Mouse (Mus musculus) heart, adult 11 months (tissue): ENCODE data around the gene Upp2.
A peak's percentile ranks its signal among the peaks of the same experiment; 100 is the strongest.

ENCODE experiments used
- DNase-seq: peaks from one replicate; pipeline ENCODE4 v3.0.0; 2022

Gene Upp2

DNA sequence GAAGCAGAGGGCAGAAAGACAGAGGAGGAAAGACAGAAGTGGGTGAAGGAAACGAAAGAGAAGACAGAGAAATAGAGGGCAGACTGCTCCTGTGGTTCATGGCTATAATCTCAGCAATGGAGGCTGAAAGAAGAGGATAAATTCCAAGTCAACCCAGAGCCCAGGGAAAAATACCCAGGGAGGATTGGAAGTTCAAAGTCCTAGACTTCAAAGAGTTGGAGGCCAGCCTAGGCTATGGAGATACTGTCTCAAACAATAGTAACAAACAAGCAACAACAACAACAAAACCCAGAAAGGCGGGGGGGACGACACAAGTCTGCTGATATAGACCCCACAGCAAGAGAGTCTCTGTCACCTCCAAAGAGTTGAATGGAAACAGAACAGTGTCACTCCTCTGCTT is 14.8 kb upstream of the Upp2 start:
- DNase-seq: peak; percentile 29

DNA sequence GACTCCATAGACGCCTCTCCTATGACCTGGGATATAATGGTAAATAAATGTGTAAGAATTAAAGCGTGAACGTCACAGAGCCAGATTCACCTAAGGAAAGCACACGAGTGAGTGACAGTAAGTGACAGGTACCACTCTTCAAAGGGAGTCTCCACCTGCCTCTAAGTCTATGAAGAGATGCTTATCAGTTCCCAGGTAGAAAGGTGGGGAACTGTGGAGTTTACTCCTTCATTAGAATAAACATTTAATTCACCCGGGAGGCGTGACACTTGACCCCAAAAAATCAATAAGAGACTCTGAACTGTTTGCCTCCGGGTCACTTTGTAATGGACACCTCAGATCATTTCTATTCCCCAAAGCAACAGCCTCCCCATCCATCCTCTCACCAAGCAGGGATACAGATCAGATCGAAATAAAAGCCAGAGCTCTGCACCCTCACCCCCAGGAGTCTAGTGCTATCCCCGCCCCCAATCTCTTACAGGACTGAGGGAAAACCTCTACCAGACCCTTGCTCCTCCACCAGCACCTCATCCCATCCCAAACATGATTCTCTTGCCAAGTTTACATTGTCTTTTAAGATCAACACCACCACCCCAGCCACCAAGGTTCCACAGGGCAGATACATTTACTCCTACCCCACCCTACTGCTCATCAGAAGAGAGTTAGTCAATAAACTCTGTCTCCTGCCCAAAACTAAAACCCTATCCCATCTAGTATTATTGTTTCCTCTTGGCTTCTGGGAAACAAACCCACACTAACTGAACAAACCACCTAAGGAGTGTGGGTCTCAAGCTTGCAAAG is 9.9 kb upstream of the Upp2 start:
- no peak for DNase-seq

DNA sequence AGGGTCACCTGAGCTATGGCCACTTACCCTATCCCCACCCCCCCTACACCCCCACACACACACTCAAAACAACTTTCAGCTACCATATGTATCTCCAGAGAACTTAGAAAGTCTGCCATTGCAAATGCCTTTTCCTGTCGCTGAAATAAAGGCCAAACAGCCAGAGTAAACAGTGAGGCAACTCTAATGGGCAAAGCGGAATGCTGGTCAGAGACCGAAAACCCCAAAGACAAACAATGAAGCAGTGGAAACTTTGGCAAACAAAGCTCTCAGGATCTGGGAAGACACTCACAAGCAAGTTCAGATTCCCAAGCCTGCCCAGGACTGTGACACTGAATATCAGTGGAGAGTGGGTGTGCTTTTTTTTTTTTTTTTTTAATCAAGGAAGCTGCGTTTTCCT is 5.0 kb upstream of the Upp2 start:
- no peak for DNase-seq

DNA sequence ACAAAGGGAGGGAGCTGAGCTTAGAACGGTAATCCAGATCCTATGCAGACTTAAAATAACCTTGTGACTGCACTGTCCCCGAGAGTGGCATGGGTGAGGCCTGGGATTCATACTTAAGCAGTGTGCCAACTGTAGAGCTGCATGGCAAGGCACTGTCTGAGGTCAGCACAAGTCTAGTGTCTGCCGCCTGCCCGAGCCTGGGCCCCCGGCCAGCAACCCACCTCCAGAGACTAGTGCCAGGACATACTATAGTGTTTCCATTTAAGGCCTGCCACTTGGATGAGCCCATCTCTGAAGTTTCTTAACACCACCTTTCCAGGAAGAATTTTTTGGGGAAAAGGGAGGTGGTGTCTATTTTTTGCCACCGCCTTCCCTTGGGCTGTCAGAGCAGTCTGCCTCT is 1.8 kb upstream of the Upp2 start:
- DNase-seq: peak; percentile 96

DNA sequence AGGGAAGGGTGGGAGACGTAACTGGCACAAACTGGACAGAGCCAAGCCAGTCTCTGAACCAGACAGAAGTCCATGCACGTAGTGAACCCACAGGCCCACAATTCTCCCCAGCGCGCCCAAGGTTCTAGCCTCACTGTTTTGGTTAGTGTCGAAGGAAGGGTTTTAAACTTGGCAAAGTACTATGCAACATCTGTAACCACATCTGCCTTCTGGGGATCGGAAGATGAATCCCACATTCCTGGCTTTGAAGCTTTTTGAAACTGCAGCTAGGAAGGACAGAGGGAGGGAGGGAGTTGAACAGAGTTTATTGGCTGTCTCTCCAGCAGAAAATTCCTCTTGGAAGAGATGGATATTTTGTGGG is 1.1 kb upstream of the Upp2 start:
- peak; percentile 93 for DNase-seq

DNA sequence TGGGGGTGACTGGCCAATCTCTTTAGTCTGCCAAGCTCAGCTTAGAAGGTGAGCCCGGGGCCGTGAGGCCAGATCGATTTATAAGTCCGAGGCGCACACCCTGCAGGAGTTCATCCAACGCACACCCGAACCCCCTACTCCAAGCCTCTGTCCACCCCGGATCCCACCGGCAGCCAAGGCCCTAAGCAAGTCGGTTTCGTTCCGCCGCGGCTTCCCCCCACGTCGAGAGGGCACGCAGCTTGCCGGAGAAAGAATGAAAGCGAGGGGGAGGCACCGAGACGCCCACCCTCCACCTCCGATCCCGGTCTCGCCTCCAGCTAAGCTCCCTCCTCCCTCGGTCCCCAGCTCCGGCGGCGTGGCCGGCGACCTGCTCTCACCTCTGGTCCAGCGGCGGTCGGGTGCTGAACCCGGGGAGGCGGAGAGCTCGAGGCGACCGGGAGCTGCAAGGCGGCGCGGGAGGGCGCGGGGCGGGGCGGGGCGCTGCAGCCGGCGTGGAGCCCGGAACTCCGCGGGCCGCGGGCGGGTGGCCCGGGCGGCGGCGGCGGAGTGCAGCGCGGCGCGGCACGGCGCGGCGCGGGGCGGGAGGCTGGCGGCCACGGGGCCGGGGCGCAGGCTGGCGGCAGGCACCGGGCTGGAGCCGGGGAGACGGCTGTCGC is 560 bp upstream of the Upp2 start:
- DNase-seq: peak; percentile 98

DNA sequence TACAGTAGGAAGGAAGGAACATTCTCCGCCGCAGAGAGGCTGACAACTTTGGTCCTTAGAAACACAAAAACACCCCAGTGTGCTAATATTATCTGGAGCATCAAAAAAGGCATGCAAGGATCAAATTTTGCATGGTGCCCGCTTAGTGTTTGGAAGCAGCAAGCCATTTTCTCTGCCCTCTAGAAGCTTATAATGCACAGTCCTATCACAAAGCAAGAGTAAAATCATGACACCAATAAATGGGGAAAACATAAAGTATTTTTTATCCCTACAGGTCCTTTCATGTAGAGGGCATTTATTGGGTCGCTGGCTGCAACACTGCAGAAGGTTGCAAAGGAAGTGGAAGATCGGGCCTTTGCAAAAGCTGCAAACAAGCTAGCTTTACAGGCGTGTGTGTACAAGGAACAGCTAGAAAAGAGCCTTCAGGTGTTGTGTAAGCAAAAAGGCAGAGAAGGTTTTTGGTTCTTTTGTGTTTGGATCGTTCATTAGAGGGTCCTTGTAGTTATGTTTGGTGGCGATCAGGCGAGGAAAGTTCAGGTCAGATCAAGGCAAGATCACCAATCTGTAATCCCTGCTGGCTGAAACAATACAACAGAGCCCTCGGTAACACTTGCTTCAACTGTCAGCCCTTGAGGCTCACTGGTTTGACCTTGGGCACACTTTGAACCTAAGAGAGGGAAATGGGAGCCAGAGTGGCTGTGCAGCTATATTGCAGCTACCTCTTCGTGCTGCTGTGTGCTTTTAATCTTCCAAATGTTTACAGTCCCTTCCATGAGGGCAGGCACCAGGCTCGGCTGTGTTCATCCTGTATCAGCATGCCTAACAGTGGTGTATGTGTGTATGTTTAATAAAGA is 995 bp downstream of the Upp2 start:
- no peak for DNase-seq

DNA sequence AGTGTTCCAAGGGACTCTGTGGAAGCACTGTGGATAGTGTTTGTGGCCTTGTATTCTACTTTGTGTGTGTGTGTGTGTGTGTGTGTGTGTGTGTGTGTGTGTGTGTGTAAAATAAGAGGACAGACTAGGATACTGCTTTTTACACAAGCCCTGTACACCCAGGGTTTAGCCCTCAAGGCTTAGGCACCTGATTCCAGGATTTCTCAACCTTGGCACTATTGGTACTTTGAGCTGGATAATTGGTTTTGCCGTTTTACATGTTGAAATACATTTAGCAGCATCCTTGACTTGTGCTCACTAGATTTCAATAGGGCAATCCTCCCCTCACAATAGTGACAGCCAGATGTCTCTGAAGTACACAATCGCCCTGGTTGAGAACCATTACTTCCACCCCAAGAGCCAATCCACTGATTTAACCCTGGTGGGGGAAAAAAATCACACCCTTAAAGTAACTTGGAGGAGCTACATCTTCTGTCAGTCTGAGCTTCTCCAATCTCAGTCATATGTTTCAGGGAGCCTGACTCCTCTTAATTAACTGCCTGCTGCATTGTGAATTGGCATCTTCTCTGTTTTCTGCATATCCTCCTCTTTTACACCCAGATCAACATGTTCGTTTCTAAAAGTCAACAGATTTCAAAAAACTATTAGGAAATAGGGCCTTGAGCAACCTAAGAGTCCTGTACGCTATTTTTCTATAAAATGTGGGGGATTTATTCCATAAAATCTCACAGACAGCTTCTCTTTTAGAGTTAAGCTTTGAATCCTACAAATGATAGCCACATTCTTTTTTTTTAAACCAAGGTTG is 1.9 kb downstream of the Upp2 start:
- no peak for DNase-seq

DNA sequence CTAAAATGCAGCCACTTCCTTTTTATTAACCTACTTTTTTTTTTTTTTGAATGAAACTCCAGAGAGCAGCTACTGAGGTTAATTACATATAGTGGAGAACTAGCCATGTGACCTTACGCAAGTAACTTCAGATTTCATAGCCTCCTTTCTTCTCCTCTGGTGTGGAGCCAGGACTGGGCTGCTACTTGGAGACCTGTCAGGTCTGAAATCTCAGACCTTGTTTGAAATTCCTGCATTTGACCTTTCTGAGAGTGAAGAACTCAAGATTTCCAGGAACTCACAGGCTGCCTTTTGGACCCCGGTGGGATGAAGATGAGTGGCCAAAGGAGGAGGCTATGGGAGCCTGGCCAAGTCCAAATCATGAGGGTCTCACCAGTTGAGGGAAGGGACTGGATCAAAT is 7.1 kb downstream of the Upp2 start:
- DNase-seq: no peak

DNA sequence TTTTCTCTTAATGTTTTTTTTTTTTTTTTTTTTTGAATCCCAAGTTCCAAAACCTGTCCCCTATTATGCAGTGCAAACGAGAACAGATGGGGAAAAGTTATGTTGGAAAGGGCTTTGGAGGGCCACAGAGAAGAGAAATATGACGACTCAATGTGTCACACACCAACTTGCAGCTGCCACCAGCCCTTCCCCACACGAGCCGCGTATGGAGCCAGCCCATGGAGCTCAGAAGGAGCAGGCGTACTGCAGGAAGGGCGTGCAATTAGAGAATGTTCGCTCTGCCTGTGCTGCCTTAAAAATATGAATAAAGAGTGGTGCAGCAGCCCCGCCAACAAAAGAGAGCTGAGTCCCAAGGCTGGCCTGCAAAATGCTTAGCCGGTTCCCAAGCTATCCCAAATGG is 19.2 kb downstream of the Upp2 start:
- no peak for DNase-seq

DNA sequence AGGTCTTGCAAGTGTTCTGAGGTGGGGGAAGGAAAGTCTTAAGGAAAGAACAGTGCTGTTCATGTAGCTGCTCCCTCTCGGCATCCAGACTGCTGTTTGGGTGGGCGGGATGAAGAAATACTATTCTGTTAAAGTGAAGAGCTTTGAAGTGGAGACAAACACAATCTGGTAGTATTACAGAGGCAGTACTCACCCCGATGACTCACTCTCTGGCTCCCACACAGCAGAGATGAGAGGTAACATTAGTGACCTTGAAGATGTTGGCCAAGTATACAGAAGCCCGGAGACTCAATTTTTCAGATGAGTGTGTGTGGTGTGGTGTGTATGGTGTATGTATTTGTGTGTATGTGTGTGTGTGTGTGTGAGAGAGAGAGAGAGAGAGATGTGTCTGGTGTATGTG is 22.5 kb downstream of the Upp2 start:
- DNase-seq: peak; percentile 88

DNA sequence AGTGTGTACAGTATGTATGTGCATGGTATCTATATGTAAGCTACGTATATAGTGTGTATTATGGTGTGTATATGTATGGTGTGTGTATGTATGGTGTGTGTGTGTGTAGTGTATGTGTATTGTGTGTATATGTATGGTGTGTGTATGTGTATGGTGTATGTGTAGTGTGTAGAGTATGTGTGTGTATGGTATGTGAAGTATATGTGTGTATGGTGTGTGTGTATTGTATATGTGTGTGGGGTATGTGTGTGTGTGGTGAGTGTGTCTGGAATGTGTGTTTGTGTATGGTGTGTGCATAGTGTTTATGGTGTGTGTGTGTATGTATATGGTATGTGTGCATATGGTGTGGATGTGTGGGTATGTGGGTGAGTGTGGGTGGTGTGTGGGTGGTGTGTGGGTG is 23.0 kb downstream of the Upp2 start:
- no peak for DNase-seq

DNA sequence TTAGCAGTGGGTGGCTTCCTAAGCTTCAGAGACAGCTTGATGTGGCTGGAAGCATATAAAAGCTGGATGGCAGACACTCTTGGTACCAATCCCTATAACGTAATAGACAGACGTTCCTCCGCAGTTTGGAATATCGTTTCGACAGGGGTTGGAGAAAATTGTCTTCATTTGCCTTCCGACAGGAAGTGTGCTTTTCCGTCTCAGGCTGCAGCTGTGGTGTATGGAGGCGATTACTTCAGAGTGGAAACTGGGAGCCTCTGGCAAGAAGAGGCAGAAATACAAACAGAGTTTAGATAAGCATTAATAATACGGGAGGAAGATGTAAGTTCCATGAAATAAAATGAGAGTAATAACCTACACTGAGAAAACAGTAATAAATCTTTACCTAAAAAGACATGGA is 28.3 kb downstream of the Upp2 start:
- DNase-seq: no peak

DNA sequence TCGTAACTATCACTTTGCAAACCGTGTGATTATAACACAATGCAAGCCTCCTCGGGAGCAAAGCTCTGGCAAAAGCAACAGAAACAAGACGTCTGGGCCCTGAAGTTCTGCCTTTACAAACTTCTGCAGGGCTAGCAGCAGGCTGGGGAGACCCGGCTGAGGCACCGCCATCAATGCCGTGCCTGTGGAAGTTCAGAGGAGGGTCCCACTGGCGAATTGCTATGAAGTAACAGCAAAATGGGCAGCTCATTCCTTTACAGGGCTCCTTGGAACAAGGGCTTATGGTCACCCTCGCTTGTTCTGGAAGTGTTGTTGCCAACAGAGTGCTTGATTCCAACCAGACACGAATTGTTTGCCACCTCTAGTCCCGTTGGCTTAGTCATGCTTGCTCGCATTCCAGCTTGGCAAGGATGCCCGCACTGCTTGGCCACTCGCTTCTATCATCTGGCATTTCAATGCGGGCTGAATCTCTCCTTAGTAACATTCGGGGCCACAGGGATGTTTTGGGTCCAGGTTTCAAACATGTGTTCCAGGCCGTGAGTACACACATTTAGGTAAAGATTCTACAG is 29.8 kb downstream of the Upp2 start:
- DNase-seq: peak; percentile 94

DNA sequence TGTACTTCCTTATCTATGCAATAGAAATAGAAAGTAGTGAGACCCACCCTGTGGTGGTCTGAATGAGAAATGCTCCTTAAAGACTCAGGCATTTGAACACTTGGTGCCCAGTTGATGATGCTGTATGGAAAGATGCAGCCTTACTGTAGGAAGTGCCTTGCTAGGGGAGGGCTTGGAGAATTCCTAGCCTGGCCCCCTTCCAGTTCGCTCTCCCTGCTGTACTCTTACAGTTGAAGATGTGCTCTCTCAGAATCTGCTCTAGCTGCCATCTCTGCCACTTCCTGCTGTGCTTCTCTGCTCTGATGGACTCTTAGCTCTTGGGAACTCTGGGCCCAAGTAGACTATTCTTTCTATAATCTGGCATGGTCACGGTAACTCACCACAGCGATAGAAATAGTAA is 30.5 kb downstream of the Upp2 start:
- DNase-seq: no peak

DNA sequence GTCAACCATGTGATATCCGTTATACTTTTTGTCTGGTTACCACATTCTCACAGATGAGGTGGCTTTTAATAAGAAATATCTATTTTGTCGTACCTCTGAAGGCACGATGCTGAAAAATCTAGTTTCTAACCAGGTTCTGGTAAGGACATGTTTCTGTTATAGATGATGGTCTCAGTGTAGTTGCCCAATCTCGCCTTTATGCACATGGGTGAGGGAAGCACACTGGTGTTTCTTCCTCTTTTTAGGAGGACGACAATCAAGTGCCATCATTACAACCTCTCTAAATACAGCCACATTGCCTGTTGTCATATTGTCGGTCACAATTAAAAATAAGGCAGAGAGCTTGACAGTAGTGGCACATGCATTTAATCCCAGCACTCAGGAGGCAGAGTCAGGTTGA is 32.5 kb downstream of the Upp2 start:
- peak; percentile 10 for DNase-seq

DNA sequence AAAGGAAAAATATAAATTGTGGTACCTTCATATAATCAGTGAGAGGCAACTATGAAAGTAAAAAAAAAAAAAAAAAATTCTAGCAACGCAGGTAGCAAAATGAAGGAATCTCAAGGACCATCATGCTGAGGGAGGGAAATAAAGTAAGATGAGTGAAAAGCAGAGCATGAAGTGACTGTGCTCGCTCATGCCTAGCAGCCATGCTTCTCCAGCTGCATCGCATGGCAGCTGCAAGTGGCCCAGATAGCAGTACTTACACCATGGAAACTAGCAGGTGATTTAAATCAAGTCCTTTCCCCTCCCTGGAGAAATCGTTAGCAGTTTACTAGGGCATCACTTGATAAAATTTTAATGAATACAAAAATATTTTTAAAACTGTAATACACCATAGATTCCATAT is 34.3 kb downstream of the Upp2 start:
- no peak for DNase-seq

DNA sequence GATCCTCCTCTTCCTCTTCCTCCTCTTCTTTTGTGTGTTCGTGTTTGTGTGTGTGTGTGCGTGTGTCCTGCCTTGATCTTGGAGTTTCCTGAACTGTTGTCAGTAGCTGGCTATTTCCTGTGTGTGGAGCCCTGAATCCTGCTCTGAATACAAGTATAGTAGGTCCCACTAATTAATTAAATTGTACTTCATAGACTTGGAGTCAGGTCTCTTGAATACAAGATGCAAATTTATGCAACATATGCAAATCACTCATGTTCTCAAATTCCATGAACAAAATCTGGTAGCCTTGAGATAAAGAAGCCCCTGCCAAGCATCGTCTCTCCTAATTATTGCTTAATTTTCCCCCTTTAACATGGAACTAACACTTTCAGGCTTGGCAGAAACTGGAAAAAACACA is 36.3 kb downstream of the Upp2 start:
- DNase-seq: no peak

DNA sequence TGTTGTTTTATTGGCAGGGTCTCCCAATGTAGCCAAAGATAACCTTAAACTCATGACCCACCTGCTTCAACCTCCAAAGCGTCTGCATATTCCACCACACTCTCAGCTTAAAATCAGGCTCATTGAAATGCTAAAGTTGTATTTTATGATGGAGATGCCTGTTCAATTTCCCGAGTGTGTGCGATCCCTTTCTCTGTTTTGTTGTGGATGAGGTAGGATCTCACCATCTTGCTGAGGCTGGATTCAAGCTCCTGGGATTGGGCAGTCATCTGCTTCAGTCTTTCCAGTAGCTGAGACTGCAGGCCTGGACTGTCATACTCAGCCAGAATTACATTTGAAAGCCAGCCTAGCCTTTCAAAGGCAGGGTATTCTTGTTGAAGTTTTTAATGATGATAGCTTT is 37.7 kb downstream of the Upp2 start:
- peak; percentile 19 for DNase-seq

DNA sequence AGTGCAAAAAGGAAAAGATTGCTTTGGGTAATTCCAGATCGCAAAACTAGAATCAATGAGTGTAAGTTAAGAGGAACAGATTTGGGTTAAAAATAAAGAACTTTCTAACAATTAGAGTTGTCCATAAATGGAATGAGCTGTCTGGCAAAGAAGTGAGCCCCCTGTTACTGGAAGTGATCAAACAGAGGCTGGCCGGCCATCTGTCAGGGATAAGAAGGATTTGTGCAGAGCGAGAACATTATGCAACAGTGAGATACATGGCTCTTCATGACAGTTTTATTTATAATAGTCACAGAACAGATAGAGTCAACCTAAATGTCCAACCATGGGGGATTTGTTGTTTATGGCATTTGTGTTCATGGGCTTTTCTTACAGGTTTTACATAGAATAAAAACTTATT is 46.6 kb downstream of the Upp2 start:
- DNase-seq: peak; percentile 37

DNA sequence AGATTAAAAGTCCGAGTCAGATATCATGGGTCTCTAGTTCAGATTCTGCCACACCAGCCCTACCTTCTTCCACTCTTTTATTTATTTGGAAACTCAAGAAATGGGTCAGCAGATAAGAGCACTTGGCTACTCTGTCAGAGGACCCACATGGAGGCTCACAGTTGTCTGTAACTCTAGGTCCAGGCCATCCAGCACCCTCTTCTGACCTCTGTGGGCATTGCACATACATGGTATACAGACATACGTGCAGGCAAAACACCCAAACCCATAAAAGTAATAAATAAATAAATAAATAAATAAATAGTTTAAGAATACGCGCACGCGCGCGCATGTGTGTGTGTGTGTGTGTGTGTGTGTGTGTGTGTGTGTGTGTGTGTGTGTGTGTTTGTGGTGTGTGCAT is 47.8 kb downstream of the Upp2 start:
- peak; percentile 74 for DNase-seq

DNA sequence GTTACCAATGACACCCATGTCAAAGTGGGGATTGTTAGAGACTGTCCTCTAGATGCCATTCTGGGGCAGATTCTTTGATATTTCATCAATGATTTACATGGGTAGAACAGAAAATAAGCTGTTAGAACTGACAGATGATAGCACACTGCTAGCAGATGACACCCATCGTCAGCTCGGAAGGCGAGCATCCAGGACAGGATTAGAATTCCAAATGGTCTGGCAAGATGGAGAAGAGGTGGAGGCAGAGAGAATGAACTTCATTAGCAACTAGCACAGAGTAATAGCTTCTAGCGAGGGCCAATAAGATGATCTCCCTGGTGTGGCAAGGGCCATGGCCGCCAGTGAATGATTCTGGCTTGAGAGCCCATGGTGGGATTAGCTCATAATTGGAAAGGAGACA is 48.7 kb downstream of the Upp2 start:
- peak; percentile 61 for DNase-seq

DNA sequence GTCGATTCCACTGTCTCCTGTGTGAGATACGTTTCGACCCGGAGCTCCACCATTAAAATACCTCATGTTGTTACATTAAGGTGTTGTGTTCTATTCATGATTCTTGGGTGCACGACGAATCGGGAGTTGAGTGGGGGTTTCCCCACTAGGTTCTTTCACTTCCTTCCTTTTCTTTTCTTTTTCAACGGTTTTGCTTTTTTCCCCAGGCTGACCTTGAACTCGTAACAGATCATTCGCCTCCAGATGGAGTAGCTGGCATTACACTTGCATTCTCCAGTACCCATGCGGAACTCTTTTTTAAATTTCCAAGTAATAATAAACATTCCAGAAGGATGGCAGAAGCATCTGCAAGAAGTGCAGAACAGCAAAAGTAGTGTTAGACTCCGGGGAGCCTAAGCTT is 58.1 kb downstream of the Upp2 start:
- peak; percentile 44 for DNase-seq
